Mouse (Mus musculus): Measurements from ENCODE around the gene Cfap43.
"Not testable (repeated sequence)": the region's sequence is repeated elsewhere in the genome, so short reads cannot be mapped to it uniquely, and the experiment has no call there.

Gene Cfap43

GRCm38 (mm10) chr19:47853053-47853452, 66.0 kb downstream of the Cfap43 start:
- no peak for DNase-seq (ENCODE audit: low spot score)

GRCm38 (mm10) chr19:47852131-47852530, 67.0 kb downstream of the Cfap43 start:
- not testable (repeated sequence) for DNase-seq (ENCODE audit: low spot score)

DNA sequence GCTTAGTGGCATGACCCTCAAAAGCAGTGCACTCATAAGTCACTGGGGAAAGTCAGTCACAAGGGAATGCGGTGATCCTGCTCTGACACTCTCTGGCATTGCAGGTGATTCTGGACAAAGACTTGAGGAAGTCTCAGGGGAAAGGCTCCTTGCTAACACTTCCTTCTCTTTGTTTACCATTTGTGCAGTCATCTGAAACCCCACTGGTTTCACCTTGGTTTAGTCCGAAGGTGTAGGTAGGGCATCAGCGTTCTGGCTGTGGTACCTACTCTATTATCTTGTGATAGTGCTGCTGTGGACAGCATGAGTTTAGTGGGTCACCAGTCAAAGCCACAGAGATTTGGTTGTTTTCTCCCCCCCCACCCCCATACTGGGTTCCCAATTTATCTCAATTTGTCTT, 69.4 kb downstream of the Cfap43 start:
- no peak for DNase-seq (ENCODE audit: low spot score)

GRCm38 (mm10) chr19:47841234-47841633, 77.9 kb downstream of the Cfap43 start:
- not testable (repeated sequence) for DNase-seq (ENCODE audit: low spot score)

DNA sequence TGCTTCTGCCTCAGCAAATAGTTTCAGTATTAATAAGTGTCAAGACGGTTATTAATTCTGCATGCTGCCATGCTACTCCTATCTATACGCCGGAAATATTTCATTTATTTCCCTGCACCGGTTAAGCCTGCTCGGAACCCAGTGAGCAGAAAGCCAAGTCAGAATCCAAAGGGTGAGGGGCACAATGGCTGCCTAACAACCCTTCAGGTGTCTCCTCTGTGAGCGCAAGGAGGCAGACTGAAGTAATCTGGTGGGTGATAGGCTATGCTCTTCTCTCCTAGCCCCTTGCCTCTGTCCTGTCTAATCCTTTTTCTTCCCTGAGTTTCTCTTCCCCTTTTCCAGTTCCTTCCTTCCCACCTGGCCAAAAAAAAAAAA, 81.6 kb downstream of the Cfap43 start:
- DNase-seq (ENCODE audit: low spot score): no peak

DNA sequence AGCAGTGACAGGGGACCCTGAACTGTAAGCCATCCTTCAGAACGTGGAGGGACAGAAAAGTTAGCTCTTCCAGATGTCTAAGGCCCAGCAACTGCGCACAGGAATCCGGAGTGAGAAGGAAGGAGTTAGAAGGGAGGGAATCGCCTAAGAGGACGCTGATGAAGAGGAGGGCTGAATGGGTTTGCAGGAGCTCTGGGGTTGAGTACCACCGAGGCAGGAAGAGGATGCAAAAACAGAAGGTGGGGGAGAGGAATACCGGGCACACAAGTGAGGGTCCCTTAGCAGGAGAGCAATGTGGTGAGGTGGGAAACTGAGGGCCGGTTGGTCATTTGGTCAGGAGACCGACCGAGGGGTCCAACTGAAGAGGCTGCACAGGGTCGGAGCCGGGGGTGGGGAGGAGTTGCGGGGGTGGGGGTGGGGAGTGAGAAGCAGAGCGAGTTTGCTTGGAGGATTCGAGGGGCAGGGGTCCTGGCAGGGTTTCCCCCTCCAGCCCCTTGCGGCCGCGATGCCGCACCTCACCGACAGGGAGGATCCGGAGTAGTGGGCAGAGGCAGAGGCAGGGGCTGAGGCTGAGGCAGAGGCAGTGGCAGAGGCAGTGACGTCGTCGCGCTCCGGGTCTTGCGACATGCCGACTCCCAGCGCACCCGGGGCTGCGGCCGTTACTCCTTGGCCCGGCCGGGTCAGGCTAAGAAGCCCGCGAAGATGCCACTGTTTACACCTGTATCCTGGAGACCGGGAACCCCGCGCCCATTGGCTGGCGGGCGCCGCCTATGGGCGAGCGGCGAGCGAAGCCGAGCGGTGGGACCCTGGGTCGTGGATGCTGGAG, 82.2 kb downstream of the Cfap43 start:
- peak; percentile 80 for DNase-seq (ENCODE audit: low spot score)

DNA sequence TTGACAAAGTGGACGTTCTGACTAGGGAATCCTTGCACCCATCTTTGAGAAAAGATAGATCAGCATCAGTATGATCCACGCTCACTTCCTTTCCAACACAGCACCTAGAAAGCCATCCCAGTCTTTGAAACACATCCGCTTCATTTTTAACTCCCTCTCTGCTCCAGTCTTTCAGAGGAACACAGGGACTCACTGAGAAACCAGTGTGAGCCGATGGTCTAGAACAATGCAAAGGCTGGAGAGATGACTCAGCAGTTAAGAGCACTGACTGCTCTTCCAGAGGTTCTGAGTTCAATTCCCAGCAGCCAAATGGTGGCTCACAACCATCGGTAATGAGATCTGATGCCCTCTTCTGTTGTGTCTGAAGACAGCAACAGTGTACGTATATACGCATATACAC, 83.3 kb downstream of the Cfap43 start:
- DNase-seq (ENCODE audit: low spot score): no peak

GRCm38 (mm10) chr19:47834614-47835013, 84.5 kb downstream of the Cfap43 start:
- no peak for DNase-seq (ENCODE audit: low spot score)

GRCm38 (mm10) chr19:47832316-47832715, 86.8 kb downstream of the Cfap43 start:
- DNase-seq (ENCODE audit: low spot score): no peak

- no peak for DNase-seq (ENCODE audit: low spot score)
These were observed 88.0 kb downstream of the Cfap43 start for GRCm38 (mm10) chr19:47831111-47831510.

GRCm38 (mm10) chr19:47829913-47830450, 89.1 kb downstream of the Cfap43 start:
- DNase-seq (ENCODE audit: low spot score): no peak

DNA sequence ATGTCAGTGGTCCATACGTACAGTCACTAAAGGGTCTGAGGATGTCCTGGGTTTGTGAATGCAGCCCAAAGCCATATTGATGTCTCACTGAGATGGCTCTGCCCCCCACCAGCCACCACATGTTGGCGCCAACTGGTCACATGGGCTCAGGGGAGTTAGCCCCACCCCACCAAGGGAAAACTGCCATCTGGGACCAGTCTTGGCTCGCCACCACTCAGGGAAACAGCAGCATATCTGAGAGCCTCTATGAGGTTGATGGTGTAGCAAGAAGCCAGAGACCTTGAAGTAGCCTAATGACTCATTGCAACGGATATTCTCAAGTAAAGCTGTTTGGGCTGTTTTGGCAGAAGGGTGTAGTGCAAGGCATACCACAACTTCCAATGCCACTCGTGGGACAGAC, 95.1 kb downstream of the Cfap43 start:
- no peak for DNase-seq (ENCODE audit: low spot score)

GRCm38 (mm10) chr19:47822143-47822796, 96.8 kb downstream of the Cfap43 start:
- peak; percentile 52 for DNase-seq (ENCODE audit: low spot score)

DNA sequence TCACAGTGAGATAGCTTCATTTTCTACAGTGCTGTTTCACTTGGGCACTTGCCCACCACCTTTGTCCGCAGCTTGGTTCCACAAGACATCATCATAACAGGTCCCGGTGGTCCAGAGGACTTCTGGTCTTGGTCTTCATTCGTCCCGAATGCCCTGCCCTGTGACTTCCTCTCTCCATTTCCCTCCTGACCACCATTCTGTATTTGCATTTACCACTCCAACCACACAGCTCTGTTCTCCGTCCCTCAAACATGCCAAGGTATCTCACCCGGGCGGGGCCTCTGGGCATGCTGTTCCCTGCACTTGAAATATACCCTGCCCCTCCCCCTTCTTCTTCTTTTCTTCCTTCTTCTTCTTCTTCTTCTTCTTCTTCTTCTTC, 97.6 kb downstream of the Cfap43 start:
- no peak for DNase-seq (ENCODE audit: low spot score)

DNA sequence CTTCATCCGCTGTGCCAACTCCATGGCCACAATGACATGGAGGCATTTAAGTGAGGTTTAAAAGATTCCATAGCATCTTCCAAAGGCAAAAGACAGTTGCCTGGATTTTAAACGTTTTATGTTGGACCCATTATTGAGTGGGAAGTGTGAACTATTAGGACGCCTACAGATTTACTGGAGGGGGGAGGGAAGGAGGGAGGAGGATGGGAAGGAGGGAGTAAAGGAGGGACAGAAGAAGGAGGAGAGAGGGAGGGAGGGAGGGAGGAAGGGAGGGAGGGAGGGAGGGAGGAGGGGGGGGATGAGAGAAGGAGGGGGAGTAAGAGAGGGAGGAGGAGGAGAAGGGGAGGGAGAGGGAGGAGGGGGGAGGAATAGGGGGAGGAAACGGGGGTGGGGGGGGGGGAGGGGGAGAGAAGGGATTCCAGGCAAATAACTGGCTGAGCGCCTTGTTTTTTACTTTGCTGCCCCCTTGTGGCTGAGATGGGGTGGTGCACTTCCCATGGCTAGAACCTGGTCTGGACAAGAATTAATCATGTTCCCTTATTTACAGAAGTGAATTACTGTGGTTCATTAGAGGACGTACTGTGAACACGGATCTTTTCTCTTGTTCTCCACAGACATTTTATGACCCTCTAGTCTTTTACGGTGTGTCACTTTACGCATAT, 98.1 kb downstream of the Cfap43 start:
- DNase-seq (ENCODE audit: low spot score): peak; percentile 79

- DNase-seq (ENCODE audit: low spot score): no peak
These were observed 101.4 kb downstream of the Cfap43 start for GRCm38 (mm10) chr19:47817692-47818091.

DNA sequence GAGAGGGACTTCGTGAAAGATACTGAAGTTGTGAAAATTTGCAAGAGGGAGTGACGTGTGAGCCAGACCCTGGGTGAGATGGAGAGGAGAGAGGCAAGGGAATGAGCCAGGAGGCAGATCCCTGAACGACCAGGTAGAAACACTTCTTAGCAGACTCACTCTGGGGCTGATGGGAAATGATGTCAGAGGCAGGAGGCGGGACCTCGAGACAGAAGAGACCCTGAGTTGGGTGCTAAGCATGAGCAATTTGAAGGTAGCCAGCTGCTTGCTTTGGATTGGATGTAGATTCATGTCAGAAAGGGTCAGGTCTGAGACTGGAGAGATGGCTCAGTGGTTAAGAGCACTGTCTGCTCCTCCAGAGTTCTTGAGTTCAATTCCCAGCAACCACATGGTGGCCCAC, 104.4 kb downstream of the Cfap43 start:
- no peak for DNase-seq (ENCODE audit: low spot score)

GRCm38 (mm10) chr19:47812091-47812490, 107.0 kb downstream of the Cfap43 start:
- DNase-seq (ENCODE audit: low spot score): peak; percentile 36

DNA sequence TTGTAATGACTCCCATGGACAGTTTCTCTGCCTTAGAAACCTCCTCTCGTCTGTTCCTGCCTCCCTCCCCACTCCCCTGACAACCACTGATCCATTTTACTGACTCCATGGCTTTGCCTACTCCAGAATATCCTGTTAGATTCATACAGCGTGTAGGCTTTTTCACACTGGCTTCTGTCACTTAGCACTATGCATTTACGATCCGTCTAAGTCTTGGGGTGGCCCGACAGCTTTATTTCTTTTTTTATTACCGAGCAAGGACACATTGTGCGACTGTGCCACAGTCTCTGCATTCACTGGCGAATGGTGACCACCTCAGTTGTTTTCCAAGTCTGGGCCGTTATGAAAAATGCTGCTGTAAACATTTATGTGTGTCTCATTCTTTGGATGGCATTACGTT, 120.5 kb downstream of the Cfap43 start:
- peak; percentile 2 for DNase-seq (ENCODE audit: low spot score)

- peak; percentile 32 for DNase-seq (ENCODE audit: low spot score)
These were observed 122.4 kb downstream of the Cfap43 start for GRCm38 (mm10) chr19:47796699-47797098.

GRCm38 (mm10) chr19:47795009-47795728, 123.9 kb downstream of the Cfap43 start:
- DNase-seq (ENCODE audit: low spot score): peak; percentile 86

- DNase-seq (ENCODE audit: low spot score): no peak
These were observed 124.8 kb downstream of the Cfap43 start for GRCm38 (mm10) chr19:47794331-47794730.

All from testis, postnatal 10 days (tissue).